Mouse (Mus musculus): ENCODE measurements at regions not wholly inside any gene's neighbourhood (a gene's known extent, or its start where the extent isn't known, plus 50 kb on each side); places are given as distances from the start of the nearest gene placed in this dataset.

DNA sequence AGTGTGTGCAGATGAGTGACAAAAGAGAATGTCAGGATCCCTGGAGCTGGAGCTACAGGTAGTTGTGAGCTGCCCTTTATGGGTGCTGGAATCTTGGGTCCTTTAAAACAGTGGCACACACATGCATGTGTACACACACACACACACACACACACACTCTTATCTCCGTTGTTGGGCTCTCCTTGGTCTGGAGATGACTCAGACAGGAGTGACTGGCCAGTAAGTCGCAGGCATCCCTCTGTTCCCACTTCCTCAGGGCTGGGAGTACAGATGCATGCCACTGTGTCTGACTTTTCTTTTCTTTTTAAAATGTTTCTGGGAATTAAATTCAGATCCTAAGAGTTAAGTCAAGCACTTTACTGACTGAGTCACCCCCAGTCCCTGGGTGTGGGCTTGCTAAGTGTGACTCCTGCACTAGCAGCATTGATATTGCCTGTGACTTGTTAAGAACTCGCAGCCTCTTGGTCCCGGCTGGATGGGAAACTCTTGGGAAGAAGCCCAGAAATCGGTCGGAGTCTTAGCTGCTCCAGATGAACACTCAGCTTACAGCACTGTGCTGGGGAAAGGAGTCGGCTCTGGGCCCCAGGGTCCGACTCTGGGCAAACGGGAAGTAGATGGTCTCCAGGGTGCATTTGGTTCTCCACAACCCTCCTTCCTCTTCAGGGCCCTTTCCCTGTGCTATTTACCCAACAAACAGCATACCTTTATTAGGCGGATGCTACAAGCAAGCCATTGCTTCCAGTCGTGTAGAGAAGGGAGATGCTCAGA, 233.0 kb upstream of the Cxcr4 start:
- CTCF ChIA-PET, result interaction anchor here (0.6 to 0.7 kb wide), 2 partner anchors 121 to 467 kb away, joined by 3 read pairs; no protein-coding TSS in a partner anchor

DNA sequence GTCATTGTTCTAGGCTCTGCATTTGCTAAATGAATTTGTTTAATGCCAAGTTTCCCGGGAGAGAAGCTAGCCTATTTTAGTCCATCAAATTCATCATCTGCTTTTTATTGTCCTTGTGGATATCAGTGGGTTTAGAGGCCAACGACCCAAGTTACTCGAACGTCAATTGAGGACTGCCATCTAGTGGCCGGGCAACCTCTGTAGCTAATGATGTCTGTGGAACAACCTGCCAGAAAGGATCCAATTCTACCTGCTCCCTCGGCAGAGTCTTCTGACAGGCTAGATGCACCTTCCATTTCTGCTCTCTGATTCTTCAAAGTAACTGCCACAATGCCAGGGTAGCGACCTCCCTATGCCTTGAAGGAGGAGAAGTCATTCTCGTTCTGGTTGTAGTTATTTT, 232.1 kb upstream of the Cxcr4 start:
- CTCF ChIA-PET, result no interaction called here

DNA sequence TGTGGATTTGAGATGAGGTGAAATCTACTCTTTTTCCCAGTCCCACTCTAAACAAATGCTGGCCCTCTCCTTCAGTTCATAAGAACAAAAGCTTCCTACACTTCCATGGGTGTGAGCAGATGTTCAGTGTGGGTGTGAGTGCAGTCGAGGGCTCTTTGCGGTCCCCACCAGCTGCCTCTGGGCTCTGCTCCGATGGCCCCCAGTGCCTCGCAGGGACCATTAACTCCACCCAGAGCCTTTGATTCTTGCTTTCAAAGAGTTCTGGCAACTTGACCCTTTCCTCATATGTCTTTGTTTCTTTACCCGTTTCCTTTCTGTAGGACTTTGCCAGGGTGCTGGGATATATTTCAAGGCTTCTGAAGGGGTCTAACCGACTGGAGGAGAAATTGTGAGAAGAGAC, 229.9 kb upstream of the Cxcr4 start:
- CTCF ChIA-PET, result interaction anchor here (0.6 kb wide), 1 partner anchor 116 kb away, joined by 9 read pairs; no protein-coding TSS in a partner anchor

DNA sequence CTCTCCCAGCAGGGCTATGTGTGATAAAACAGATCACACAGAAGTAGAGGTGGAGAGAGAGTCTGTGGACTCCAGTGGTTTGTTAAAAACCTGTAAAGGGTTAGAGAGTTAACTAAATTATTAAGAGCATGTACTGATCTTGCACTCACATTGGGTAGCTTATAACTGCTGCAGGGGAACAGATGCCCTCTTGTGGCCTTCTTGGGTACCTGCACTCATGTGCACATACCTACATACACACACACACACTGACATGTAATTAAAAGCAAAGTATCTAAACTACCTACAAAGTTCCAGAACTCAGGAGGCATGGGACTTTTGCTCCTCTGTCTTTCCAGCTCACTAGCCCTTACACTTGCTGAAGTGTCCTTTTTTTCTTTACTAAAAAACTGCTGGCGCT, 228.4 kb upstream of the Cxcr4 start:
- CTCF ChIA-PET, result no interaction called here

DNA sequence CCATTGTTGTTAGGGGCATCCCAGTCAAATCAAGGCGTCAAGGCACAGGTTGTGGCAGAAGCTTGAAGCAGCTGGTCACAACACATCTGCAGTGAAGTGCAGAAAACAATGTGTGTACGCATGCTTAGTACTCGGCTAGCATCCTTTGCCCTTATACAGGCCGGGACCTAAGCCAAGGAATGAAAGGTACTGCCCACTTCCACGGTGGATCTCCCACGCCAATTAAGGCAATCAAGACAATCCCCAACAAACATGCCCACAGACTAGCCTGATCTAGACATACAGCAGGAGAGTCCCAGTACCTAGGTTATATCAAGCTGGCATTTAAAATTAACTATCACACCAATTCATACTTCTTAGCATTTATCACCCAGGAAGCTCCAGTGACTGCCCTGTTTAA, 227.5 kb upstream of the Cxcr4 start:
- CTCF ChIA-PET, result interaction anchor here (0.7 kb wide), 2 partner anchors 196 to 233 kb away, joined by 4 to 8 read pairs; no protein-coding TSS in a partner anchor

DNA sequence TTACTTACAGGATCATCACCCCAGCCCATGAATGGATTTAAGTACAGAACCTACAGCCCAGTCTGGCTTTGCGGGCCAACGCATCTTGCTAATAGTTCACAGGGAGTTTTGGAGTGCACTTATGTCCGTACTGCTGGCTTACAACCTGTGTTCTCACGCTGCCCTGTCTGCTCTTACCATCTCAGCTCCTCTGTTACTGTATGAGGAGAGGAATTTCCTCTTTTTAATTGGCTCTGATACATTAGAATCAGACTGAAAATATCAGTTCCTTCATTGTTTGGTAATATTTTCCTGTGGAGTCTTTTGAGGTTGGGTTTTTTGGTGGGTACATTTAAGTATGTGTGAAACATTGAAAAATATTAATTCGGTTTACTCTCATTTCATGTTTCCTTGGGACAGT, 221.3 kb upstream of the Cxcr4 start:
- CTCF ChIA-PET, result no interaction called here

DNA sequence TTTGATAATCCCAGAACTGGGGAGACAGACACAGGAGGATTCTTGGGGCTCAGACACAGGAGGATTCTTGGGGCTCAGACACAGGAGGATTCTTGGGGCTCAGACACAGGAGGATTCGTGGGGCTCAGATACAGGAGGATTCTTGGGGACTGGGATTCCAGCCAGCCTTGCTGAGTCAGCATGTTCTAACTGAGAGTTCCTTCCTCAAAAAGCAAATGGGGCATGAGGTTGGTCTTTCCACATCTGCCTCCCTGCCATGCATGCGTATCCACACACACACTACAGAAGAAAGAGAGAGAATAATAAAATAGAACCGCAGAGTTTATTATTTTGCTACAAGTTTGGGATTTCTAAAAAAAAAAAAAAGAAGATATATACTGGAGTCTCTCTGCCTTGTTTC, 218.8 kb upstream of the Cxcr4 start:
- CTCF ChIA-PET, result no interaction called here

DNA sequence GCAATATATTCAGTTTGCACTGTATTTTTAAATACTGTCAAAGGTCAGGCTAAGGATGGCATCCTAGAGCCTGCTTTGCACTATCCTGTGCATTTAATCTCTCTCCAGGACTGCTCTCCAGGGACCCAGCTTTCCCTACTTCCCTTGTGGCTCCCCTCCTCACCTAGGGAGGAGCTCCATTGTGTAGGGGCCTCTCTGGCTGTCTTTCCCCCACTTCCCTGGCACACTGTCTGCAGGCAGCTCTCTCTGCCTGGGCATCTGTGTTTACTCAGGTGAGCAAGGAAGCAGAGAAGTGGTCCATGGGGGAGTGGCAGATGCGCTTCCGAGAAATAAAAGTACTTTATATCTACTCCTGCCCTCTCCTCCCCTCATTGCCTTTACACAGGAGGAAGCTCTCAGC, 218.0 kb upstream of the Cxcr4 start:
- CTCF ChIA-PET, result no interaction called here

DNA sequence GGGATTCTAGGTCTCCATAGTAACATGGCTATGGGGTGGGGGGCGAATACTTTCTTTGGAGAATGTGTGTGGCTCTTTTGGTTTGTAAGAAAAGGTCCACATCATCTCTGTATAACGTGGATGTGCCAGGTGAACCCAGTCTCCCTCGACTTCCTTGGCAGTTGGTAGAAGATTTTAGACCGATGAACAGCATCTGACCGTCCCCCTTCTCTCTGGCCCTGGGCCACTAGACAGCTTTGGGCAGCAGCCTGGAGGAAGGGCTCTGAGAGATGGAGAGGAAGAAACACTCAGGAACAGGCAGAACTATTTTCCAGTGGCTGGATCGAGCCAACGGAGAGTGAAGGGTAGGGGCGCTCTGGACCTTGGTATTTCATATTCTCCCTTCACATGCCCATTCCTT, 217.5 kb upstream of the Cxcr4 start:
- CTCF ChIA-PET, result no interaction called here

DNA sequence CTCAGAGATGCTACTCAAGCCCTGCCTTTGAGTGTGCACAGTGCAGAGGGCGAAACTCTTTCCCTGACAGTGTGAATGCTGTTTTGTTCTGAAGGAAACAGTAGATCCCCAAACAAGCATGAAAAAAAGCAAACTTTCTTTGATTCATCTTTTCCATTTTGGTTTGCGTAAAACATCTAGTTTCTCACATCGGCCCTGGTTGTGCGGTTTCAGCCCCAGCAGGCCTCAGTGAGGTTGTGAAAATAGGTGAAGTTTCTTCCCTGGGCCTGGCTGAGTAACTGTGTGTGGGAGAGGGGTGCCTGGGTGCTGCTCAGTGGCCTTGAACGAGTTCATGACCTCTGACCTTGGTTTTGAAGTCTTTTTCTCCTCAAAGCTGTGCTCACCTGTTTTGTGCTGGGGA, 216.5 kb upstream of the Cxcr4 start:
- CTCF ChIA-PET, result no interaction called here

DNA sequence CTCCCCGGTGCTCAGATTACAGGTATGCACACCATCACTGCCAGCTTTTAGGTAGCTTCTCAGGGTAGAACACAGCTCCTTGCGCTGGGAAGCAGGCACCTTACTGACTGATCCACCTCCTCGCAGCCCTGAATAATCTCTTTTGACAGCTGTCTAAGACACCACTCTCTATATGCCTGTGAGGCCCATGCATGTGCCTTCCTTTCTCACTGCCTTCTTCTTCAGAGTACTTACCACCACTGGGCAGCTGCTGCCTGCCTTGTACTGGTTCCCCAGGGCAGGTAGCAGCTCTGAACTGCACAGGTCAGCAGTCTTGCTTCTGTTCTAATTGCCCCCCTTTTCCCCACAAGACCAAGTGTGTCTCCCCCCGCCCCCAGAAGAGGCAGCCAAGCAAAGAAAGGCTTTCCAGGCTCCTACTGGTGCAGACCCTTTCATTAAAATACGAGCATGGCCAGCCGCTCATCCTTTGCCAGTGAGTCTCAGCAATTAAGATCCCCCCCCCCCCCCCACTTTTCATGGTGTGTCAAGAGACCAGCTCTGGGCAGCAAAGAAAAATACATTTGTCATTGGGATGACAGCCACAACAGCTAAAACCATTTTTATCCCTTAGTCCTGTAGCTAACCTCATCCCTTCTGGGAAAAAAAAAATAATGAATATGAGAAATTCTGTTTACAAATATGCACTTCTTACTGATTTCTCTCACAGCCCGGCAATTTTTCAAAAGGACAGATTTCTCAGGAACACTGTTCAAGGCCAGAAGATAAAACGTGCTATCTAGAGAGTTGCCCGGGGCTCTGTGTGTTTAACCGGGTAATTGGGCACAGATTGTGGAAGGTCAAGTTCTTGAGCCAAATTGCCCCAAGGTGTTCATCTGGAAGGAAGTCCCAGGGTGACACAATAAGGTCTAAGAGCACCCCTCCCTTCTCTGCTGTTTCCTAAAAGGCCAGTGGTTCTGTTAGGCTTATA, 213.9 kb upstream of the Cxcr4 start:
- CTCF ChIA-PET, result interaction anchor here (0.7 kb wide), 1 partner anchor 338 kb away, joined by 3 read pairs; no protein-coding TSS in a partner anchor

DNA sequence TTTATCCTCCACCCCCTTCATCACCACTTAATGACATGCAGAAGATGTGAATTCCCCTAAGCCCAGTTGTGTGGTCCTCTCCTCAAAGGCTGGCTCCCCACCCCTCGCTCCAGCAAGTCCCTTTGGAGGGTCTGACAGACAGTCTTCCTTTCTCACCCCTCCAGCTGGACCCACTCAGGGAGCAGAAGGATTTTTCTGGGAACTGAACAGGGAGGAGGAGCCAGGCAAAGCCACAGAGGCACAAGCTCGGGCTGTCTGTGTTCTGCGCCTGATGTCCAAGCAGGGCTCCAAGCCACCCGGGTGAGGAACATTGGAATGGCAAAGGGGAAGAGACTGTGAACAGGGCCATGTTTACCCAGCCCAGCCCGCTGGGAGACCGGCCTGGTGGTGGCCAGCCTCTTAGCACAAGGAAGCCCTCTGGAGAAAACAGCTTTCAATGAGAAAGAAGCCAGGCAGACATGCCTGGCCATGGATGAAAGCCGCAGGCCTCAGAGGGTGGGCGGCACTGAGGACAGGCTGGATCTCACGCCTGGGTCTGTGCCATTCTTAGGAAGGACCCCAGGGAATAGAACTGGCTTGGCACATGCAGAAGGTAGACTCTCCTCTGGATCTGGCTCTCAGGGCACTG, 211.5 kb upstream of the Cxcr4 start:
- CTCF ChIA-PET, result interaction anchor here (0.7 kb wide), 1 partner anchor 445 kb away, joined by 3 read pairs; no protein-coding TSS in a partner anchor

DNA sequence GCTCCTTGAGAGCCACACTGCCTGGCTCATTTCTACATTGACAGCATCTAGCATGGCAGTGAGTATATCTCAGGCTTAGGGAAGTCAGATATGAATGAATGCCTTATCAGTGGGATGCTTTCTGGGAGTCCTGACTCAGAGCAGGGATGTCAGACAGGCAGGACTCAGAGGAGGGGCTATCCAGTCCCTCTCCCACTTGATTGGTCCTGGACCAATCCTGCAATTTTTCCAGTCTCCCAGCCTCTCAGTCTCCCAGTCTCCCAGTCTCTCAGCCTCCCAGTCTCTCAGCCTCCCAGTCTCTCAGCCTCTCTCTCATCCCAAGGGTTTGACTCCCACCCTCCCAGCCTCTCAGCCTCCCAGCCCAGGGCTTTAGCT, 211.0 kb upstream of the Cxcr4 start:
- CTCF ChIA-PET, result no interaction called here

DNA sequence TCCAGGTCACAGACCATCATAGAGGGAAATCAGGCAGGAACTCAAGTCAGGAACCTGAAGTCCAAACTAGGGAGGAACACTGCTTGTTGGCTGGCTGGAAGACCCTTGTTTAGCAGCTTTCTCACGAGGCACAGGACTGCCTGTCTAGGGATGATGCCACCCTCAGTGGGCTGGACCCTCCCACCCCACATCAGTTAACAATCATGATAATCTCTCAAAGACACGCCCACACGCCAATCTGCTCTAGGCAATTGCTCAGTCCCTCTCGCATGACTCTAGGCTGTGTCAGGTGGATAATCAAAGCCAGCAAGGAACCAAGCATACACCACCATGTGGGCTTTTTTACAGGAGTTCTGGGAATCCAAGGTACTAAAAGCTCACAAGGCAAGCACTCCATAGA, 206.6 kb upstream of the Cxcr4 start:
- CTCF ChIA-PET, result no interaction called here

DNA sequence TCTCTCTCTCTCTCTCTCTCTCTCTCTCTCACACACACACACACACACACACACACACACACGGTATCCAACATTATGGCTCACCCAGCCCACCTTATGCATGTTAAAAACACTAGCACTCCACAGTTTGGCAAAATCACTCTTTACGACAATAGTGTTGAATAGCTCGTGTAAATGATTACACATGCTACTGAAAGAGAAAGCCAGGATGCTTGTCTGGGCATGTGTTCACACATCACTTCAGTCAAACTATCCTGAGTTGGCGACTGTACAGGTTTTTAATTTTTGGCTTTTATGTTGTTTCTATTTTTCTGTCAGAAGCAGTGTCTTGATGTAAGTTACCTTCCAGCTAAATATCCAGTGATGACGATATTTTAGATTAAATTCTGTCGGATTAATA, 203.6 kb upstream of the Cxcr4 start:
- CTCF ChIA-PET, result no interaction called here

DNA sequence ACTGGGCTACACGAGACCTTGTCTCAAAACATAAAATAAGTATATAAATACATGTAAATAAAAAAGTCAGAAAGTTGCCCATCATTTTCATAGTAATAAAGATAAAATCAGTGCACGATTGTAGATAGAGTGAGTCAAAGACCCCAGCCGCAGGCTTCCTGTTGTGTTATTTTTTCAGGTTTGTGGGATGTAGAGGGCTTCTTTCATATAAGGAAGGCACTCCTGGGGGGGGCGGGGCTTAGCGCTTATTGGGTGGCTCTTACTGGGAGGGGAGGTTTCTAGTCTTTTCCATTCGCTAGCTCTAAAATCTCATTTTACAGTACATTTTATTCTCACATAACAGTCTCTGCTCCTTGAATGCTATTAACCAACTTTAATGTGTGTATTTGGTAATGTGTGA, 198.8 kb upstream of the Cxcr4 start:
- CTCF ChIA-PET, result no interaction called here

DNA sequence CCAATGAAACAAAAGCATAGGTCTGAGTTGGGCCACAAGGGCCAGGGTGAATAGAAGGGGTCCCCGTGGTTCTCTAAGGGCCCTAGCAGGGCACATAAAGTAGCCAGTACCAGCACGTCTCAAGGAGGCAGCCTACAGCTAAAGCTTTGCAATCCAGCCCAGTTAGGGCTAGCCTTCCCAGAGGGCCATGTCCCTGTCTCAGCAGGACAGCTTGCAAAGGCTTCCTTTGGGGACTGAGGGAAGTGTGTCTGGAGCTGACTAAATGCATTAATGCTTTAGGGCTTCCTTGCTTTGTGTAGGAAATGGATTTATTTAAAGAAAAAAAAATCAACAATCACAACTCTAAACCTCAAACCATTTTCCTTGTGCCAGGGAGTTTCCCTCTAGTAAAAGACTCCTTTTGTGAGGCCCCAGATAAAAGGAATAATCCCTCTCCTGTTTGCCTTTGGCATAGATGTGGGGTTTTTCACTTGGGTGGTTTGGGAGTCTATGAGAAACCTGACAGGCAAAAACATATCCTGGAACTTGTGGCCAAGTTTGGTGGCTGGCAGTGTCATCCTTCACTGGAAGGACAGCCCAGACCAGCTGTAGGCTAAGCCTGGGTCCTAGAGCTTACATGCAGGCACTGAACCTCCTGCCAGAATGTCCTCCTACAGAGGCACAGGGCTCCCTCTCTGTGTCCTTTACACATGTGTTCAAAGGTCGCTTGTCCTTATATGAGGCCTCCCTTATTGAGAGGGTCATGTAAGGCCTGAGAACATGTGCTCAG, 197.7 kb upstream of the Cxcr4 start:
- CTCF ChIA-PET, result no interaction called here

DNA sequence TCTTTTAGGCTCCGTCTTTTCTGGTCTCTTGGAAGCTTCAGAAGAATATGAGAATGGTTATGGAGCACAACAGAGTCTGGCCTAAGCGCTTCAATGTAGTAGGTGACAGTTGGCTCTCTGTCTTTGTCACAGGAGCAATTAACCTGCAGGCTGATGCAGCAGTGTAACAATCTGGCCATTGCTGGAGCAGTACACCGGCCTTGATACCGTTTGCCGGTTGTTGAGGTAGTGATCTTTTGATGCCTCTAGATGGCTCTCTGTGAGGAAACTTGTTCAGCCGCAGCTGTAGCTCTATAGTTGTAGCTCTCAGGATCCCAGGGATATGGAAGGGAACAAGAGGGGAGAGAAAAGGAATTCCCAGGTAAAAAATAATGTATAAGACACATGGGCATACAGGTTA, 196.1 kb upstream of the Cxcr4 start:
- CTCF ChIA-PET, result no interaction called here

DNA sequence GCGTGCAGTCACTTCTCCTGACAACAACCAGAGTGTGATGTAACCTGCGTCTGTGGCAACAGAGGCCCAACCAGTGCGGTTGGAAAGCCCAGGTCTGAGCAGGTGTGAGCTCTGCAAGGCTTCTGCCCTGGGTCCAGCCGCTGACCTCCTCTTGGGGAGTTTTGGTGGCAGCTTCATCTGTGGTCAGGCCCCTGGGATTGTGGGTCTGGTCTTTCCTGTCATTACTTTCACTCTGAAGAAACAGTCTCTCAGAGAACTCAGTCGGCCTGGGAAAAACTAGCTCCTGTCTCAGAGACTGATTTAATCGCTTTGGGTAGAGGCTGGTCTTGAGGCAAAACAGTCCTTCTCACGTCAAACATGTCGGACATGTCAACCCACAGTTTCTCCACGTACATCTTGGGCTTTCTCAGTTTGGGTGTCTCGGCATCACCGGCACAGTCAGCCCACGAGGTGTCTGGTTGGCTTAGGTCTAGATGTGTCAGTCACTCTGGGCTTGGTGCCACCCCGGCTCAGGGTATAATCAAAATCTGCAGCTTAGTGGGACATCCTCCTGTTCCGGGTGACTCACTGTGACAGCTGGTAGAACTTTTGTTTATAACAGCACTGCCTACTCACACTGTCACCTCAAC, 195.0 kb upstream of the Cxcr4 start:
- CTCF ChIA-PET, result interaction anchor here (0.8 kb wide), 1 partner anchor 197 kb away, joined by 4 read pairs; no protein-coding TSS in a partner anchor

DNA sequence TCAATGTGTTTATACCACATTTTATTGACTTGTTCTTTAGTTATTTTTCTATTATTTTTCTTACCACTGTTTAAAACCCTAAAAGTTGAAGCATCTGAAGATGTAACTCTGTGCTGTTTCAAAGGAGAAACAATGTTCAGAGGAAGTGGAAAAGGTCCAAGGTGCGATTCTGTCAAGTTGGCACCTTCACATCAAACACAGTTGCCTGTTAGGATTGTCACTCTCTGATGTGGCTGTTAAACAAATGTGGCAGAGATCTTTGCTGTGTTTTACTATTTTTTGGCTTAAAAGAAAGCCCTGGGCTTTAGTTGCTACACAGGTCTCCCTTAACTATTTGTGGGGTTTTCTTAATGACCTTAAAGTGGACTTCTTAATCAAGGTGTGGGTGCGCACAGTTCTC, 190.2 kb upstream of the Cxcr4 start:
- CTCF ChIA-PET, result interaction anchor here (0.7 kb wide), 1 partner anchor 782 kb away, joined by 10 read pairs; no protein-coding TSS in a partner anchor

DNA sequence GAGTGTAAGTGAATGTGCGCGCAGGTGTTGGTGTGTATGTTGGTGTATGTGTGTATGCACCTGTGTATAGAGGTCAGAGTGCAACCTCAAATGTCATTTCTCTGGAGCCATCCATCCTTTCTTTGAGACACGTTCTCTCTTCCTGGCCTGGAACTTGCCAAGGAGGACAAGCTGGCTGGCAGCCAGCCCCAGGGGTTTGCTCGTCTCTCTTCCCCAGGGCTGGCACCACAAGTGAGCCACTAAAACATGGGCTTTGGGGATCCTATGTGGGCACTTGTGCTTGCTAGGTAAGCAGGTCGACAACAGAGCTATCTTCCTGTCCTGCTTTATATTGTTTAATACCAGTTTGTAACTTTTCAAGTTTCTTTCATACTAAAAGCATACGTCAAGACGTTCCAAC, 189.8 kb upstream of the Cxcr4 start:
- CTCF ChIA-PET, result interaction anchor here (0.7 kb wide), 1 partner anchor 782 kb away, joined by 10 read pairs; no protein-coding TSS in a partner anchor
